Mouse (Mus musculus) embryonic facial prominence, embryonic 10.5 days (tissue): Measurements from ENCODE around the gene Lingo4. TPM values are rescaled to one million over a fixed set of nuclear protein-coding genes. Genes with fewer than 3 reads are reported as not detected.

Source experiments
- DNase-seq: peaks from one replicate; pipeline ENCODE4 v3.0.0-alpha.2; 2017; ENCODE audit warnings: low spot score
- H3K27ac ChIP-seq: fragments of 300-500 bp; sonication (generic); replicated peaks from 2 replicates; pipeline ENCODE4 v1.5.1; 2016; ENCODE audit warnings: mild to moderate bottlenecking
- H3K27me3 ChIP-seq: fragments of 300-500 bp; sonication (generic); replicated peaks from 2 replicates; pipeline ENCODE4 v1.6.1; 2016; ENCODE audit warnings: low read depth, mild to moderate bottlenecking; ENCODE audit not compliant: poor library complexity, severe bottlenecking
- H3K36me3 ChIP-seq: fragments of 300-500 bp; sonication (generic); replicated peaks from 2 replicates; pipeline ENCODE4 v1.6.1; 2016; ENCODE audit warnings: mild to moderate bottlenecking, moderate library complexity
- H3K4me1 ChIP-seq: fragments of 300-500 bp; sonication (generic); 2 replicates; pipeline ENCODE4 v1.6.1; 2016
- H3K4me3 ChIP-seq: fragments of 300-500 bp; sonication (generic); 2 replicates; pipeline ENCODE4 v1.5.1; 2016; ENCODE audit warnings: mild to moderate bottlenecking, moderate library complexity
- H3K9me3 ChIP-seq: fragments of 300-500 bp; sonication (generic); 2 replicates; pipeline ENCODE4 v1.6.1; 2016; ENCODE audit warnings: mild to moderate bottlenecking
- WGBS: fragments of 180-500 bp; shearing (Covaris S2); methylation state at CpG from one replicate; pipeline ENCODE4 v1.1.7; 2016; 5-methylcytosine and 5-hydroxymethylcytosine counted together
- polyA plus RNA-seq: library from polyadenylated mRNA; unstranded; fragments of >200 nt; fragmentation: Nextera tagmentation; extraction: Ambion mirVana; gene quantifications from 2 replicates; pipeline ENCODE4 v1.2.1, GENCODE M21; 2016

Lingo4 gene
- polyA plus RNA-seq, 1 experiment from 2014 or later: 0.07 TPM

GRCm38 (mm10) chr3:94389420-94389819, 8.9 kb upstream of the Lingo4 start:
- Histone ChIP-seq H3K4me3 (no peak overlapping the region), H3K9me3 (no peaks in the 10 kb centered on the region), H3K4me1 (no peaks in the 10 kb centered on the region), H3K27ac (no peak overlapping the region), H3K27me3 (0 out of 2 replicates have a peak, but pooled peaks cover 5% of the 10 kb centered on the region), H3K36me3 (no peaks in the 10 kb centered on the region)
- DNase-seq: no peak
- WGBS: 95% methylated on average over 16 of the region's 16 CpGs

GRCm38 (mm10) chr3:94391001-94391400, 7.3 kb upstream of the Lingo4 start:
- DNase-seq: no peak
- Histone ChIP-seq H3K36me3 (no peaks in the 10 kb centered on the region), H3K4me1 (no peaks in the 10 kb centered on the region), H3K9me3 (no peaks in the 10 kb centered on the region), H3K27ac (no peak overlapping the region), H3K4me3 (no peak overlapping the region), H3K27me3 (0 out of 2 replicates have a peak, but pooled peaks cover 5% of the 10 kb centered on the region)
- WGBS: 77% methylated on average over 5 of the region's 5 CpGs

GRCm38 (mm10) chr3:94392128-94392527, 6.2 kb upstream of the Lingo4 start:
- Histone ChIP-seq H3K9me3 (no peaks in the 10 kb centered on the region), H3K4me1 (no peaks in the 10 kb centered on the region), H3K36me3 (no peaks in the 10 kb centered on the region), H3K27me3 (peaks cover 16% of the 10 kb centered on the region), H3K27ac (no peak overlapping the region), H3K4me3 (no peak overlapping the region)
- WGBS: 88% methylated on average over 2 of the region's 2 CpGs
- DNase-seq: no peak

GRCm38 (mm10) chr3:94393049-94393448, 5.3 kb upstream of the Lingo4 start:
- 72% methylated on average over 4 of the region's 4 CpGs for WGBS
- no peak overlapping the region for H3K27ac ChIP-seq
- H3K4me3 ChIP-seq: no peak overlapping the region
- no peak for DNase-seq
- H3K4me1 ChIP-seq: no peaks in the 10 kb centered on the region
- peaks cover 25% of the 10 kb centered on the region for H3K27me3 ChIP-seq
- H3K36me3 ChIP-seq: no peaks in the 10 kb centered on the region
- no peaks in the 10 kb centered on the region for H3K9me3 ChIP-seq

- WGBS: 67% methylated on average over 1 of the region's 1 CpGs
- H3K27me3 ChIP-seq: peaks cover 52% of the 10 kb centered on the region
- H3K27ac ChIP-seq: no peak overlapping the region
- no peaks in the 10 kb centered on the region for H3K9me3 ChIP-seq
- DNase-seq: no peak
- peaks cover 21% of the 10 kb centered on the region for H3K4me1 ChIP-seq
- no peaks in the 10 kb centered on the region for H3K36me3 ChIP-seq
- no peak overlapping the region for H3K4me3 ChIP-seq
Observed at GRCm38 (mm10) chr3:94396336-94396735, 2.0 kb upstream of the Lingo4 start.

- 77% methylated on average over 4 of the region's 4 CpGs for WGBS
- Histone ChIP-seq H3K4me1 (peaks cover 21% of the 10 kb centered on the region), H3K27me3 (peaks cover 57% of the 10 kb centered on the region), H3K36me3 (no peaks in the 10 kb centered on the region), H3K4me3 (no peak overlapping the region), H3K9me3 (no peaks in the 10 kb centered on the region), H3K27ac (no peak overlapping the region)
- no peak for DNase-seq
Observed at GRCm38 (mm10) chr3:94396851-94397250, 1.5 kb upstream of the Lingo4 start.

GRCm38 (mm10) chr3:94398943-94399481, 695 bp downstream of the Lingo4 start:
- Histone ChIP-seq H3K9me3 (no peaks in the 10 kb centered on the region), H3K4me3 (peak overlapping the region; percentile 48), H3K27me3 (peaks cover 79% of the 10 kb centered on the region), H3K36me3 (no peaks in the 10 kb centered on the region), H3K4me1 (peaks cover 38% of the 10 kb centered on the region), H3K27ac (no peak overlapping the region; the same call in 1 of the 2 replicates)
- DNase-seq: peak; percentile 54
- 2% methylated on average over 20 of the region's 20 CpGs for WGBS

- Histone ChIP-seq H3K27ac (no peak overlapping the region; the same call in 1 of the 2 replicates), H3K9me3 (no peaks in the 10 kb centered on the region), H3K27me3 (peaks cover 87% of the 10 kb centered on the region), H3K4me3 (peak overlapping the region; percentile 48), H3K36me3 (no peaks in the 10 kb centered on the region), H3K4me1 (peaks cover 46% of the 10 kb centered on the region)
- 37% methylated on average over 5 of the region's 5 CpGs for WGBS
- no peak for DNase-seq
Observed at GRCm38 (mm10) chr3:94399663-94400310, 1.5 kb downstream of the Lingo4 start.

GRCm38 (mm10) chr3:94402451-94402850, 4.1 kb downstream of the Lingo4 start:
- Histone ChIP-seq H3K27ac (no peak overlapping the region; the same call in 1 of the 2 replicates), H3K4me3 (no peak overlapping the region)
- 65% methylated on average over 8 of the region's 8 CpGs for WGBS

GRCm38 (mm10) chr3:94404366-94405054, 6.2 kb downstream of the Lingo4 start:
- peaks cover 60% of the 10 kb centered on the region for H3K27me3 ChIP-seq
- no peaks in the 10 kb centered on the region for H3K9me3 ChIP-seq
- peaks cover 44% of the 10 kb centered on the region for H3K4me1 ChIP-seq
- no peaks in the 10 kb centered on the region for H3K36me3 ChIP-seq
- 29% methylated on average over 7 of the region's 7 CpGs for WGBS
- no peak overlapping the region for H3K27ac ChIP-seq
- H3K4me3 ChIP-seq: no peak overlapping the region
- DNase-seq: no peak

More at GRCm38 (mm10) chr3:94402451-94402850, 4.1 kb downstream of the Lingo4 start:
- DNase-seq: no peak
- Histone ChIP-seq H3K27me3 (peaks cover 80% of the 10 kb centered on the region), H3K36me3 (no peaks in the 10 kb centered on the region), H3K9me3 (no peaks in the 10 kb centered on the region), H3K4me1 (peaks cover 53% of the 10 kb centered on the region)

GRCm38 (mm10) chr3:94405561-94405960, 7.2 kb downstream of the Lingo4 start:
- 71% methylated on average over 4 of the region's 4 CpGs for WGBS

GRCm38 (mm10) chr3:94412530-94412929, 14.2 kb downstream of the Lingo4 start:
- Histone ChIP-seq H3K27me3 (peaks cover 4% of the 10 kb centered on the region; the same call in 1 of the 2 replicates), H3K36me3 (no peaks in the 10 kb centered on the region), H3K27ac (peak overlapping the region; percentile 77), H3K9me3 (no peaks in the 10 kb centered on the region), H3K4me3 (peak overlapping the region; percentile 64), H3K4me1 (peaks cover 13% of the 10 kb centered on the region)
- no peak for DNase-seq
- WGBS: 13% methylated on average over 25 of the region's 25 CpGs

More at GRCm38 (mm10) chr3:94405561-94405960, 7.2 kb downstream of the Lingo4 start:
- no peak overlapping the region for H3K4me3 ChIP-seq
- H3K9me3 ChIP-seq: no peaks in the 10 kb centered on the region
- H3K27me3 ChIP-seq: peaks cover 49% of the 10 kb centered on the region
- peaks cover 34% of the 10 kb centered on the region for H3K4me1 ChIP-seq
- DNase-seq: no peak
- no peaks in the 10 kb centered on the region for H3K36me3 ChIP-seq
- no peak overlapping the region for H3K27ac ChIP-seq
